Mouse (Mus musculus): Measurements from ENCODE around the gene 2010111I01Rik. TPM values are rescaled to one million over a fixed set of nuclear protein-coding genes. Genes with fewer than 3 reads are reported as not detected.

The 2010111I01Rik gene
- total and polyA plus RNA-seq, 3 experiments, result 13.3 to 19.8 (median 14.4) TPM

GRCm38 (mm10) chr13:62972403-62972802 is 7.7 kb downstream of the 2010111I01Rik start:
- peaks cover 4 to 9% of the 10 kb centered on the region in 2 experiments for H3K36me3 ChIP-seq (replicated peaks in 1 of 2; ENCODE audit: control insufficient read depth in 1 of 2, insufficient read depth in 1 of 2, low read length in 1 of 2)
- peaks cover 0 to 4% of the 10 kb centered on the region in 2 experiments; a peak in 1 of 4 replicates for H3K4me1 ChIP-seq (ENCODE audit: control insufficient read depth in 1 of 2, insufficient read depth in 2 of 2)
- H3K27me3 ChIP-seq (replicated peaks), result no peaks in the 10 kb centered on the region
- peaks cover 3% of the 10 kb centered on the region; the same call in 1 of the 2 replicates for H3K79me2 ChIP-seq (replicated peaks; ENCODE audit: control insufficient read depth, extremely low read depth, insufficient read depth, poor library complexity, severe bottlenecking)
- no peak overlapping the region for H3K4me3 ChIP-seq (replicated peaks in 1 of 3; ENCODE audit: low read depth in 2 of 3, low read length in 2 of 3, poor library complexity in 1 of 3)
- in situ Hi-C loops (cut with MboI; ENCODE audit: low pct_ligation_motif_present, low pct_unique_long_range_greater_than_20kb, low sequenced_read_pairs), result no loop called here
- no peak overlapping the region for H3K4me2 ChIP-seq (ENCODE audit: insufficient read depth, low read depth, poor library complexity, severe bottlenecking)
- no peaks in the 10 kb centered on the region for H3K9me3 ChIP-seq (replicated peaks; ENCODE audit: low read length)
- dilution Hi-C loops (cut with MboI; ENCODE audit: extremely low pct_ligation_motif_present, extremely low pct_unique_long_range_greater_than_20kb, low sequenced_read_pairs), result no loop called here
- no peak overlapping the region for H3K9ac ChIP-seq (ENCODE audit: insufficient read depth, low read depth)
- H3K27ac ChIP-seq (ENCODE audit: insufficient read depth, low read depth), result no peak overlapping the region
- no peak for DNase-seq (ENCODE audit: extremely low read depth)
- TF ChIP-seq JUND (conservative IDR thresholded peaks at IDR 0.05; ENCODE audit: low read depth, low read length) (no peak), POLR2A (IDR thresholded peaks at IDR 0.05; ENCODE audit: low read depth, low read length) (no peak), TCF12 (IDR thresholded peaks at IDR 0.05; ENCODE audit: low read depth, low read length) (no peak), POLR2AphosphoS2 (IDR thresholded peaks at IDR 0.05; ENCODE audit: low read depth, low read length) (no peak), ZKSCAN1 (IDR thresholded peaks at IDR 0.05; ENCODE audit: borderline replicate concordance, low read depth, low read length) (no peak), IRF4 (IDR thresholded peaks at IDR 0.05; ENCODE audit: low read depth, low read length) (no peak), KAT2A (IDR thresholded peaks at IDR 0.05; ENCODE audit: insufficient replicate concordance, low read length) (no peak)

GRCm38 (mm10) chr13:62973111-62973510 is 8.4 kb downstream of the 2010111I01Rik start:
- in situ Hi-C loops (cut with MboI; ENCODE audit: low pct_ligation_motif_present, low pct_unique_long_range_greater_than_20kb, low sequenced_read_pairs), result no loop called here
- dilution Hi-C loops (cut with MboI; ENCODE audit: extremely low pct_ligation_motif_present, extremely low pct_unique_long_range_greater_than_20kb, low sequenced_read_pairs), result no loop called here
- peaks cover 0 to 4% of the 10 kb centered on the region in 2 experiments for H3K36me3 ChIP-seq (replicated peaks in 1 of 2; ENCODE audit: control insufficient read depth in 1 of 2, insufficient read depth in 1 of 2, low read length in 1 of 2)
- no peak overlapping the region for H3K4me3 ChIP-seq (replicated peaks in 1 of 3; ENCODE audit: low read depth in 2 of 3, low read length in 2 of 3, poor library complexity in 1 of 3)
- TF ChIP-seq E2F4 (IDR thresholded peaks at IDR 0.05; ENCODE audit: insufficient replicate concordance, low read depth, low read length) (no peak), EP300 (IDR thresholded peaks at IDR 0.05; ENCODE audit: low read length) (no peak), RCOR1 (conservative IDR thresholded peaks at IDR 0.05; ENCODE audit: low read depth, low read length) (no peak), IRF4 (IDR thresholded peaks at IDR 0.05; ENCODE audit: low read depth, low read length) (no peak), USF1 (IDR thresholded peaks at IDR 0.05; ENCODE audit: low read depth, low read length) (no peak), NRF1 (IDR thresholded peaks at IDR 0.05; ENCODE audit: low read depth, low read length) (no peak), ZMIZ1 (IDR thresholded peaks at IDR 0.05; ENCODE audit: low read depth, low read length) (no peak), ETS1 (conservative IDR thresholded peaks at IDR 0.05; ENCODE audit: low read depth, low read length) (no peak), USF2 (conservative IDR thresholded peaks at IDR 0.05; ENCODE audit: low read depth, low read length) (no peak), NELFE (IDR thresholded peaks at IDR 0.05; ENCODE audit: low read depth, low read length) (no peak), JUN (IDR thresholded peaks at IDR 0.05; ENCODE audit: insufficient read depth, low read depth, low read length) (no peak), JUND (conservative IDR thresholded peaks at IDR 0.05; ENCODE audit: low read depth, low read length) (no peak)
- no peaks in the 10 kb centered on the region for H3K4me1 ChIP-seq (ENCODE audit: control insufficient read depth in 1 of 2, insufficient read depth in 2 of 2)
- H3K27me3 ChIP-seq (replicated peaks), result no peaks in the 10 kb centered on the region
- peaks cover 3% of the 10 kb centered on the region; the same call in 1 of the 2 replicates for H3K79me2 ChIP-seq (replicated peaks; ENCODE audit: control insufficient read depth, extremely low read depth, insufficient read depth, poor library complexity, severe bottlenecking)
- no peak for DNase-seq (ENCODE audit: extremely low read depth)
- no peak overlapping the region for H3K4me2 ChIP-seq (ENCODE audit: insufficient read depth, low read depth, poor library complexity, severe bottlenecking)
- no peak overlapping the region for H3K27ac ChIP-seq (ENCODE audit: insufficient read depth, low read depth)
- no peaks in the 10 kb centered on the region for H3K9me3 ChIP-seq (replicated peaks; ENCODE audit: low read length)
- H3K9ac ChIP-seq (ENCODE audit: insufficient read depth, low read depth), result no peak overlapping the region

All from CH12.LX (cell line).